Mouse (Mus musculus) midbrain, postnatal 0 days (tissue): ENCODE data around the gene Trmt1l. TPM values are rescaled to one million over a fixed set of nuclear protein-coding genes. Genes with fewer than 3 reads are reported as not detected.

Source experiments
- ATAC-seq: fragments of 200-750 bp; cut with Nextera tagmentation; 2 replicates; pipeline ENCODE4 v1.8.0; 2017; ENCODE audit warnings: moderate number of reproducible peaks, mild to moderate bottlenecking, moderate TSS enrichment, moderate library complexity; ENCODE audit not compliant: low FRiP score
- DNase-seq: peaks from one replicate; pipeline ENCODE4 v3.0.0-alpha.2; 2015; ENCODE audit warnings: low spot score
- H3K27ac ChIP-seq: fragments of 300-500 bp; sonication (generic); 2 replicates; pipeline ENCODE4 v1.5.1; 2014; ENCODE audit warnings: low read depth, mild to moderate bottlenecking, low read length, mixed read lengths
- H3K27me3 ChIP-seq: fragments of 300-500 bp; sonication (generic); 2 replicates; pipeline ENCODE4 v1.6.1; 2014; ENCODE audit warnings: low read length, control low read depth, mixed read lengths; ENCODE audit not compliant: insufficient read depth
- H3K36me3 ChIP-seq: fragments of 300-500 bp; sonication (generic); 2 replicates; pipeline ENCODE4 v1.6.1; 2014; ENCODE audit warnings: low read length, control low read depth, mixed read lengths; ENCODE audit not compliant: insufficient read depth
- H3K4me1 ChIP-seq: fragments of 300-500 bp; sonication (generic); 2 replicates; pipeline ENCODE4 v1.6.1; 2014; ENCODE audit warnings: mild to moderate bottlenecking, control low read depth, antibody characterized with exemption, low read length, mixed read lengths; ENCODE audit not compliant: insufficient read depth
- H3K4me2 ChIP-seq: fragments of 300-500 bp; sonication (generic); 2 replicates; pipeline ENCODE4 v1.6.1; 2014; ENCODE audit warnings: low read depth, mild to moderate bottlenecking, low read length, mixed read lengths; ENCODE audit not compliant: poor library complexity, severe bottlenecking
- H3K4me3 ChIP-seq: fragments of 300-500 bp; sonication (generic); 2 replicates; pipeline ENCODE4 v1.5.1; 2014; ENCODE audit warnings: low read depth, mild to moderate bottlenecking, low read length, moderate library complexity
- H3K9ac ChIP-seq: fragments of 300-500 bp; sonication (generic); replicated peaks from 2 replicates; pipeline ENCODE4 v1.6.1; 2014; ENCODE audit warnings: mild to moderate bottlenecking, low read length, moderate library complexity, mixed read lengths; ENCODE audit not compliant: poor library complexity, severe bottlenecking
- H3K9me3 ChIP-seq: fragments of 300-500 bp; sonication (generic); 2 replicates; pipeline ENCODE4 v1.6.1; 2016; ENCODE audit warnings: low read length, control low read depth
- CTCF ChIP-seq: IDR thresholded peaks from 2 replicates; pipeline ENCODE4 v1.5.1; 2016; ENCODE audit warnings: antibody characterized with exemption, mild to moderate bottlenecking
- WGBS: fragments of 180-500 bp; shearing (Covaris S2); extraction: QIAGEN DNeasy Blood & Tissue Kit; methylation state at CpG from one replicate; pipeline ENCODE4 v1.1.7; 2014; 5-methylcytosine and 5-hydroxymethylcytosine counted together
- polyA plus RNA-seq: library from polyadenylated mRNA; unstranded; fragments of >200 nt; fragmentation: Nextera tagmentation; extraction: Ambion mirVana; gene quantifications from 2 replicates; pipeline ENCODE4 v1.2.1, GENCODE M21; 2015
- total RNA-seq: library from RNA; depleted of rRNA; stranded (reverse); fragments of >200 nt; gene quantifications from 2 replicates; pipeline ENCODE4 v1.2.3, GENCODE M21; 2014

Trmt1l gene
- total and polyA plus RNA-seq, 2 experiments from 2014 or later, result 15.9 to 17.8 TPM

- DNase-seq (peak; percentile 21), ATAC-seq (no peak)
- H3K4me3 ChIP-seq, result no peak overlapping the region
- no peak overlapping the region for H3K4me2 ChIP-seq
- H3K27me3 ChIP-seq, result no peaks in the 10 kb centered on the region
- no peak overlapping the region for H3K27ac ChIP-seq
- TF ChIP-seq CTCF, result no peak
- WGBS, result 59% methylated on average over 6 of the region's 6 CpGs
- H3K9me3 ChIP-seq, result no peaks in the 10 kb centered on the region
- peaks cover 8% of the 10 kb centered on the region; the same call in 1 of the 2 replicates for H3K4me1 ChIP-seq
- H3K9ac ChIP-seq, result no peak overlapping the region
- H3K36me3 ChIP-seq, result no peaks in the 10 kb centered on the region
These were observed 66.4 kb downstream of the Trmt1l start for GRCm38 (mm10) chr1:151494711-151495110.

GRCm38 (mm10) chr1:151495635-151496285 lies 67.4 kb downstream of the Trmt1l start:
- no peak for ATAC-seq

GRCm38 (mm10) chr1:151497028-151497427 lies 68.7 kb downstream of the Trmt1l start:
- Histone ChIP-seq H3K4me1 (peaks cover 8% of the 10 kb centered on the region; the same call in 1 of the 2 replicates), H3K27me3 (no peaks in the 10 kb centered on the region), H3K9me3 (no peaks in the 10 kb centered on the region), H3K9ac (no peak overlapping the region), H3K4me3 (no peak overlapping the region), H3K27ac (no peak overlapping the region), H3K36me3 (no peaks in the 10 kb centered on the region), H3K4me2 (no peak overlapping the region)
- DNase-seq (peak; percentile 24), ATAC-seq (no peak)
- TF ChIP-seq CTCF, result peak; percentile 66
- WGBS, result 93% methylated on average over 8 of the region's 8 CpGs

More at GRCm38 (mm10) chr1:151495635-151496285, 67.4 kb downstream of the Trmt1l start:
- Histone ChIP-seq H3K4me1 (peaks cover 8% of the 10 kb centered on the region; the same call in 1 of the 2 replicates), H3K9me3 (no peaks in the 10 kb centered on the region), H3K36me3 (no peaks in the 10 kb centered on the region), H3K27ac (no peak overlapping the region), H3K27me3 (no peaks in the 10 kb centered on the region), H3K9ac (no peak overlapping the region), H3K4me3 (no peak overlapping the region), H3K4me2 (no peak overlapping the region)
- 93% methylated on average over 2 of the region's 2 CpGs for WGBS
- no peak for TF ChIP-seq CTCF
- DNase-seq, result no peak

GRCm38 (mm10) chr1:151497942-151498341 lies 69.6 kb downstream of the Trmt1l start:
- ATAC-seq (no peak), DNase-seq (no peak)
- H3K4me3 ChIP-seq, result no peak overlapping the region
- no peak overlapping the region for H3K4me2 ChIP-seq
- H3K9me3 ChIP-seq, result no peaks in the 10 kb centered on the region
- no peaks in the 10 kb centered on the region for H3K27me3 ChIP-seq
- H3K27ac ChIP-seq, result no peak overlapping the region
- WGBS, result 73% methylated on average over 2 of the region's 2 CpGs
- H3K36me3 ChIP-seq, result no peaks in the 10 kb centered on the region
- no peak overlapping the region for H3K9ac ChIP-seq
- TF ChIP-seq CTCF, result no peak
- peaks cover 8% of the 10 kb centered on the region; the same call in 1 of the 2 replicates for H3K4me1 ChIP-seq

- DNase-seq (no peak), ATAC-seq (no peak)
- WGBS, result 90% methylated on average over 3 of the region's 3 CpGs
- Histone ChIP-seq H3K4me1 (peaks cover 8% of the 10 kb centered on the region; the same call in 1 of the 2 replicates), H3K4me3 (no peak overlapping the region), H3K9me3 (no peaks in the 10 kb centered on the region), H3K27ac (no peak overlapping the region), H3K4me2 (peak overlapping the region; percentile 35; the same call in 1 of the 2 replicates), H3K9ac (no peak overlapping the region), H3K36me3 (no peaks in the 10 kb centered on the region), H3K27me3 (no peaks in the 10 kb centered on the region)
- no peak for TF ChIP-seq CTCF
These were observed 70.0 kb downstream of the Trmt1l start for GRCm38 (mm10) chr1:151498381-151498780.

GRCm38 (mm10) chr1:151499815-151500501 lies 71.6 kb downstream of the Trmt1l start:
- peak overlapping the region; percentile 95 for H3K9ac ChIP-seq
- H3K4me1 ChIP-seq, result peaks cover 8% of the 10 kb centered on the region; the same call in 1 of the 2 replicates
- peak; percentile 60 for ATAC-seq
- H3K9me3 ChIP-seq, result no peaks in the 10 kb centered on the region
- H3K27ac ChIP-seq, result peak overlapping the region; percentile 88
- TF ChIP-seq CTCF, result no peak
- peak overlapping the region; percentile 62 for H3K4me2 ChIP-seq
- no peaks in the 10 kb centered on the region for H3K36me3 ChIP-seq
- no peaks in the 10 kb centered on the region for H3K27me3 ChIP-seq
- peak overlapping the region; percentile 94 for H3K4me3 ChIP-seq
- DNase-seq, result peak; percentile 35
- WGBS, result under 1% methylated on average over 53 of the region's 59 CpGs
